Mouse (Mus musculus) hindbrain, embryonic 14.5 days (tissue): ENCODE results near the gene Ano6. TPM values are rescaled to one million over a fixed set of nuclear protein-coding genes. Genes with fewer than 3 reads are reported as not detected.

ENCODE experiments used
- ATAC-seq: fragments of 200-750 bp; cut with Nextera tagmentation; 2 replicates; pipeline ENCODE4 v1.8.0; 2017; ENCODE audit warnings: moderate number of reproducible peaks, mild to moderate bottlenecking, moderate TSS enrichment, moderate library complexity; ENCODE audit not compliant: low FRiP score
- DNase-seq: peaks from one replicate; pipeline ENCODE4 v3.0.0-alpha.2; 2015; ENCODE audit warnings: low spot score
- H3K27ac ChIP-seq: fragments of 300-500 bp; sonication (generic); 2 replicates; pipeline ENCODE4 v1.5.1; 2014; ENCODE audit warnings: mild to moderate bottlenecking, moderate library complexity
- H3K27me3 ChIP-seq: fragments of 300-500 bp; sonication (generic); 2 replicates; pipeline ENCODE4 v1.6.1; 2014; ENCODE audit warnings: mild to moderate bottlenecking, low read length, mixed read lengths; ENCODE audit not compliant: control insufficient read depth, insufficient read depth
- H3K36me3 ChIP-seq: fragments of 300-500 bp; sonication (generic); replicated peaks from 2 replicates; pipeline ENCODE4 v1.6.1; 2014; ENCODE audit not compliant: control insufficient read depth, insufficient read depth
- H3K4me1 ChIP-seq: fragments of 300-500 bp; sonication (generic); replicated peaks from 2 replicates; pipeline ENCODE4 v1.6.1; 2014; ENCODE audit warnings: antibody characterized with exemption, low read length, mixed read lengths; ENCODE audit not compliant: control insufficient read depth, insufficient read depth
- H3K4me2 ChIP-seq: fragments of 300-500 bp; sonication (generic); replicated peaks from 2 replicates; pipeline ENCODE4 v1.6.1; 2014; ENCODE audit warnings: mild to moderate bottlenecking, moderate library complexity
- H3K4me3 ChIP-seq: fragments of 300-500 bp; sonication (generic); replicated peaks from 2 replicates; pipeline ENCODE4 v1.5.1; 2014; ENCODE audit warnings: mild to moderate bottlenecking, low read length
- H3K9ac ChIP-seq: fragments of 300-500 bp; sonication (generic); 2 replicates; pipeline ENCODE4 v1.6.1; 2014
- H3K9me3 ChIP-seq: fragments of 300-500 bp; sonication (generic); 2 replicates; pipeline ENCODE4 v1.6.1; 2016; ENCODE audit warnings: low read length; ENCODE audit not compliant: control insufficient read depth
- WGBS: fragments of 180-500 bp; shearing (Covaris S2); extraction: QIAGEN DNeasy Blood & Tissue Kit; methylation state at CpG from one replicate; pipeline ENCODE4 v1.1.7; 2014; 5-methylcytosine and 5-hydroxymethylcytosine counted together
- polyA plus RNA-seq: library from polyadenylated mRNA; unstranded; fragments of >200 nt; fragmentation: Nextera tagmentation; extraction: Ambion mirVana; gene quantifications from 2 replicates; pipeline ENCODE4 v1.2.1, GENCODE M21; 2014

The Ano6 gene
- polyA plus RNA-seq: 30.6 and 33.2 TPM in 2 replicates

GRCm38 (mm10) chr15:95790529-95791071, at the start of gene Ano6:
Ano6 (plus strand) TSS chr15:95790843.
- under 1% methylated on average over 51 of the region's 51 CpGs for WGBS
- peaks cover 38% of the 10 kb centered on the region for H3K4me1 ChIP-seq
- peak; percentile 92 for DNase-seq
- H3K4me2 ChIP-seq: peak within 1 kb of the TSS; percentile 53
- peak within 1 kb of the TSS; percentile 93 for H3K9ac ChIP-seq
- H3K27ac ChIP-seq: peak within 1 kb of the TSS; percentile 85
- peak within 1 kb of the TSS; percentile 83 for H3K4me3 ChIP-seq
- H3K36me3 ChIP-seq: no peaks in the 10 kb centered on the region; the same call in 1 of the 2 replicates
- peak; percentile 97 for ATAC-seq
- no peaks in the 10 kb centered on the region for H3K27me3 ChIP-seq
- no peaks in the 10 kb centered on the region for H3K9me3 ChIP-seq

DNA sequence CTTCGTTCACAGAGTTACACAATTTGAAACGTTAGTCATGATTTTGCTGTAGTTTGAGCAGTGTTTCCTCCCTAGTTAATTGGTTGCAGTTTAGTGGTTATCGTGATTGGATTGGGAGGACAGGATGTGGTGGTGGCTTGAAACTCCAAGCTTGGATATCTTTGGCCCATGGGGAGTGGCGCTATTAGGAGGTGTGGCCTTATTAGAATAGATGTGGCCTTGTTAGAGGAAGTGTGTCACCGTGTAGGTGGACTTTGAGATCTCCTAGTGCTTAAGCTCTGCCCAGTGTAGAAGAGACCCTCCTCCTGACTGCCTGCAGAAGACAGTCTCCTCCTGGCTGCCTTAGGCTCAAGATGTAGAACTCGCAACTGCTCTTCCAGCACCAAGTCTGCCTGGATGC, 47.7 kb upstream of the Ano6 start:
- WGBS: 92% methylated on average over 6 of the region's 6 CpGs

DNA sequence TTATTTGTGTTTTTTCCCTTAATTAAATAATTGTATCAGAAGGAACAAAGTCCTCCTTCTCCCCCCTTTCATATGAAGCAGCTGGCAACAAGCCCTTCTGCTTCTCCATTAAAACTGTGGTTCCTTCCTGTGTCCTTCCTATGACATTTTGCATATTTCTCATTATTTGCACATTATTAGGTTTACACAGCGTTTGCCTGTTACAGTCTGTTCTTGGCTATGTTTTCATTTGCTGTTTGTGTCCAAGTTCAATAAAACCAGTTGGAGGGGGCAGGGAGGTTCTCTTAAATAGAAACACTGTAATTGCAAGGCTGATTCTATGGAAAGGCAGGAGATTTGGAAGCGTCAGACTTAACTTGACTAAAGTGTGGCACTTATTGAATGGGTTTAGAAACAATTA, 46.8 kb upstream of the Ano6 start:
- Histone ChIP-seq H3K9me3 (no peaks in the 10 kb centered on the region), H3K4me2 (no peak overlapping the region), H3K27ac (no peak overlapping the region), H3K9ac (no peak overlapping the region), H3K27me3 (no peaks in the 10 kb centered on the region), H3K4me1 (no peaks in the 10 kb centered on the region), H3K36me3 (no peaks in the 10 kb centered on the region), H3K4me3 (no peak overlapping the region)
- DNase-seq: no peak
- 88% methylated on average over 2 of the region's 2 CpGs for WGBS
- no peak for ATAC-seq

More for the DNA sequence above, 47.7 kb upstream of the Ano6 start:
- H3K4me3 ChIP-seq: no peak overlapping the region
- H3K9ac ChIP-seq: no peak overlapping the region
- no peaks in the 10 kb centered on the region for H3K4me1 ChIP-seq
- DNase-seq (no peak), ATAC-seq (no peak)
- H3K4me2 ChIP-seq: no peak overlapping the region
- H3K36me3 ChIP-seq: no peaks in the 10 kb centered on the region
- H3K9me3 ChIP-seq: no peaks in the 10 kb centered on the region
- H3K27ac ChIP-seq: no peak overlapping the region
- no peaks in the 10 kb centered on the region for H3K27me3 ChIP-seq

DNA sequence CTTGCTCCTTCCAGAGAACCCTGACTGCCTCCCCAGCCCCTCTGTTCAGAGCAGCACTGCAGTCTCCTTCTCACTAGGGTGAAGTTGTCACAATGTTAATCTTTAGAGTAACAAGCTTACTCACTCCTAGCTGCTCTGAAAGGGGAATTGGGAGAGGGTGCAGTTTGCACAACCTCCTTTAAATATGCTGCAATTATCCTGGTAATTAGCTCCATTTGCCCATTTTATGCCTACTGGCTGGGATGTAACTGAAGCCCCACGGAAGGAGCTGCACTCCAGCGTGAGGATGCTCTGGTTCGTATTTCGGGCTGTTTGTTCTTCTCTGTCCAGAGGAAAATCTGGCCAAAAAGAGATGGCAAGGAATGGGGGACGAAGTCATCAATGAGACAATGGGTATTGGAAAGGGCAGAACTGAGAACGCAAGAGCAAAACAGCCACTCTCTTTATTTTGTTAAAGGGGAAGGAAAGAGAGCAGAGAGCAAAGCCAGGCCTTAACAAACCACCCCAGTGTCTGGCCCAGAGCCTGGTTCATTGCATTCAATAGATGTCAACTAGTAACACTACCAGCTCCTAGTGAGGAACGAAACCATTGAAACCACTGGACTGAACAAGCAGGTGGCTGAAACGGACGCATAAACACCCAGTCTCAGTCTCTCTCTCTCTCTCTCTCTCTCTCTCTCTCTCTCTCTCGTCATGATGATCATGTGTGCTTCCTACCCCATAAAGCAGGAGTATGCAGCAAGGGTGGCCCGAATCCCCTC, 45.1 kb upstream of the Ano6 start:
- DNase-seq: no peak
- Histone ChIP-seq H3K9me3 (no peaks in the 10 kb centered on the region), H3K36me3 (no peaks in the 10 kb centered on the region), H3K27ac (no peak overlapping the region), H3K27me3 (no peaks in the 10 kb centered on the region), H3K4me1 (no peaks in the 10 kb centered on the region), H3K4me2 (no peak overlapping the region), H3K4me3 (no peak overlapping the region), H3K9ac (no peak overlapping the region)
- WGBS: 67% methylated on average over 10 of the region's 11 CpGs
- ATAC-seq: no peak

DNA sequence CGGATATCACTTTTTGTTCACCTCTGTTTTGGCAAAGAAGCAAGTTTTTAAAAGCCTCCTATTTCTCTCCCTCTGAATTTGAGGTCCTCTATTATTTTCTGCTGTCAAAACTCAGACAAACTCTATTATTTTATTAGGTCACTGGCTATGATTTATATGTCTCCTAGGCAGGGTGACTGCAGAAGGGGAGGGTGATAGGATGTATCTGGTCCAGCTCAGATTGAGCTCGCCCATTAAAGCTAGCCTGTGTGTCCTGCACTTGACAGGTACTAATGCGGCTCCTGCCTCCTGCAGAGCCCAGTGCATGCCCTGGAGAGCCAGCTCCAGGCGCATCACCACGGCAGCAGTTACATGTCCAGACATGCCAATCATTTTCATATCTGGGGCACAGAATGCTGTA, 44.1 kb upstream of the Ano6 start:
- 63% methylated on average over 5 of the region's 5 CpGs for WGBS
- H3K27me3 ChIP-seq: no peaks in the 10 kb centered on the region
- DNase-seq: no peak
- H3K4me1 ChIP-seq: no peaks in the 10 kb centered on the region
- no peak overlapping the region for H3K9ac ChIP-seq
- H3K27ac ChIP-seq: no peak overlapping the region
- H3K4me3 ChIP-seq: no peak overlapping the region
- no peaks in the 10 kb centered on the region for H3K36me3 ChIP-seq
- no peak for ATAC-seq
- no peaks in the 10 kb centered on the region for H3K9me3 ChIP-seq
- no peak overlapping the region for H3K4me2 ChIP-seq

DNA sequence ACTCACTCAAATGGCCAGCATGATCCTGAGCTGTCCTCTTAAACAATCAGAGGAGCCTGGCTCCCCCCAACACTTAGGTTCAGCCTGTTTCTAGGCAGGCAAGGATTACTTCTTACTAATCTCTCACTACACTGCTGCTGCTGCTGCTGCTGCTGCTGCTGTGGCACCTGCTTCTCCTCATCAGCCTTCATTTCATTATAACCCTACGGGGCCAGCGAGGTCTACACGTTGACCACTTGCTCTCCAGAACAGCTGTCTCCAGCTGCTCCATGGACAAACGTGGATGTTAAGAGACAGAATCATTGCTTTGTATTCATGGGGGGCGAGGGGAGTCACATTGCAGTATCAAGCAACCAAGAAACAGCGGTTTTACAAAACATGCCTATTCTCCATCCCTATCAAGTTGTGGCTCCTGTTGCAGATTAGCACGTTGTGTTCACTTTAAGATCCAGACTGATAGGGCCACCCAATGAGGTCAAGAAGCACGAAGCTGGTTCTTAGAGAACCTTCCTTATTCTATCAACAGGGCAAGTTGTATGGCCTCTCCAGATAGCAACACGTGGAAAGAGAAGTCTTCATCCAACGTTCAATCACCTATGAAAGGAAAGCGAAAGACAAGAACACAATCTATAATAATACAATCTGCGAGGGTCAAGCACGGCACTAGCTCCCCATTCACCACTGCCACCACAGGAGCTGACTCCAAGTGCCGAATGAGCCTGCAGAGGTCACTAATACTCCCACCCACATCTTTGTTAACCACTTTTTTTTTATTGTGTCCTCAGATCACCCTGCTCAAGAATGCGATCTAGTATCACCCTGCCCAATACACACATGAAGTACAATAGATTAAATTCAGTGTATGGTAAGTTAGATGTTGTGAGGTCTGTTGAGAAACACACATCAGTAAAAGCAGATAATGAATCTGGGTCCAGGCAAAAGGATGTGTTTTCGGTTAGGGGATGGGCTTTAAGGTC, 43.4 kb upstream of the Ano6 start:
- DNase-seq (no peak), ATAC-seq (no peak)
- no peaks in the 10 kb centered on the region for H3K9me3 ChIP-seq
- H3K27ac ChIP-seq: no peak overlapping the region
- no peaks in the 10 kb centered on the region for H3K27me3 ChIP-seq
- no peak overlapping the region for H3K9ac ChIP-seq
- H3K36me3 ChIP-seq: no peaks in the 10 kb centered on the region
- H3K4me2 ChIP-seq: no peak overlapping the region
- H3K4me1 ChIP-seq: no peaks in the 10 kb centered on the region
- H3K4me3 ChIP-seq: no peak overlapping the region
- 84% methylated on average over 16 of the region's 16 CpGs for WGBS

- DNase-seq (no peak), ATAC-seq (no peak)
- Histone ChIP-seq H3K36me3 (no peaks in the 10 kb centered on the region), H3K9me3 (no peaks in the 10 kb centered on the region), H3K9ac (no peak overlapping the region), H3K4me3 (no peak overlapping the region), H3K27ac (no peak overlapping the region), H3K4me2 (no peak overlapping the region), H3K27me3 (no peaks in the 10 kb centered on the region), H3K4me1 (no peaks in the 10 kb centered on the region)
- 88% methylated on average over 5 of the region's 5 CpGs for WGBS
Measured at GRCm38 (mm10) chr15:95749216-95749615, 41.4 kb upstream of the Ano6 start.

DNA sequence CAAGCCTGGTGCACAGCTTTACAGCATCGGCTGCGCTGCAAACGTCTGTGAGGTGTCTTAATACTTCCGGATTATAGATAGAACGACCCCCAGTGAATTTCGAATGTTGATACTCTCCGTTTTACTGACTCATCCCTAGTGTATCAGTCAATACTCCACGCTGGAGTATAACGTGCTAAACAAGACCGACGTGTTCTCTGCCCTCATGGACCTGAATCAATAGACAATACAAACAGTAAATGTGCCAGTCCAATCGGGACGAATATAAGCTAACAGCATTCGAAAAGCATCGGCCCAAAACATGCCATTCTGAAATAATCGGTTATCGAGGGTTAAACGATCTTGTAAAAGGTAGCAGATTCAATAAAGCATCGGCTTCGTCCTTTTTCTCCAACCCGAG, 40.6 kb upstream of the Ano6 start:
- no peak for ATAC-seq
- Histone ChIP-seq H3K27ac (no peak overlapping the region), H3K36me3 (no peaks in the 10 kb centered on the region), H3K27me3 (no peaks in the 10 kb centered on the region), H3K4me2 (no peak overlapping the region), H3K9ac (no peak overlapping the region), H3K4me3 (no peak overlapping the region), H3K4me1 (no peaks in the 10 kb centered on the region), H3K9me3 (no peaks in the 10 kb centered on the region)
- DNase-seq: no peak
- WGBS: 93% methylated on average over 21 of the region's 21 CpGs
